Mouse (Mus musculus): ENCODE results near the gene Parn. TPM values are rescaled to one million over a fixed set of nuclear protein-coding genes. Genes with fewer than 3 reads are reported as not detected.

The Parn gene
- polyA plus RNA-seq, 1 experiment: 15.1 TPM

- peak; percentile 14 for DNase-seq
- no peaks in the 10 kb centered on the region for H3K27me3 ChIP-seq (replicated peaks; ENCODE audit: control insufficient read depth, insufficient read depth, low read length)
- 81% methylated on average over 9 of the region's 9 CpGs for WGBS
- no peak overlapping the region for H3K4me3 ChIP-seq (ENCODE audit: insufficient read depth, low read depth, low read length)
- H3K36me3 ChIP-seq (ENCODE audit: control insufficient read depth, insufficient read depth, low read length): no peaks in the 10 kb centered on the region; the same call in none of the 2 replicates
- no peaks in the 10 kb centered on the region for H3K4me1 ChIP-seq (ENCODE audit: control insufficient read depth, insufficient read depth, low read length)
- TF ChIP-seq POLR2A (IDR thresholded peaks at IDR 0.05; ENCODE audit: low read depth, low read length) (no peak), CTCF (conservative IDR thresholded peaks at IDR 0.05; ENCODE audit: insufficient read depth, insufficient read length, low read depth, low read length) (no peak)
- no peak overlapping the region for H3K27ac ChIP-seq (ENCODE audit: insufficient read depth, low read depth, low read length)
These were observed 111.0 kb downstream of the Parn start for GRCm38 (mm10) chr16:13556954-13557470.

GRCm38 (mm10) chr16:13556446-13556845, 111.5 kb downstream of the Parn start:
- Histone ChIP-seq H3K4me3 (ENCODE audit: insufficient read depth, low read depth, low read length) (no peak overlapping the region), H3K27ac (ENCODE audit: insufficient read depth, low read depth, low read length) (no peak overlapping the region), H3K36me3 (ENCODE audit: control insufficient read depth, insufficient read depth, low read length) (no peaks in the 10 kb centered on the region; the same call in none of the 2 replicates), H3K4me1 (ENCODE audit: control insufficient read depth, insufficient read depth, low read length) (no peaks in the 10 kb centered on the region), H3K27me3 (replicated peaks; ENCODE audit: control insufficient read depth, insufficient read depth, low read length) (no peaks in the 10 kb centered on the region)
- TF ChIP-seq POLR2A (IDR thresholded peaks at IDR 0.05; ENCODE audit: low read depth, low read length): no peak
- no peak for TF ChIP-seq CTCF (conservative IDR thresholded peaks at IDR 0.05; ENCODE audit: insufficient read depth, insufficient read length, low read depth, low read length)
- DNase-seq: no peak
- WGBS: 99% methylated on average over 7 of the region's 7 CpGs

GRCm38 (mm10) chr16:13550667-13551066, 117.3 kb downstream of the Parn start:
- H3K27ac ChIP-seq (ENCODE audit: insufficient read depth, low read depth, low read length): no peak overlapping the region
- TF ChIP-seq POLR2A (IDR thresholded peaks at IDR 0.05; ENCODE audit: low read depth, low read length) (no peak), CTCF (conservative IDR thresholded peaks at IDR 0.05; ENCODE audit: insufficient read depth, insufficient read length, low read depth, low read length) (no peak)
- H3K36me3 ChIP-seq (ENCODE audit: control insufficient read depth, insufficient read depth, low read length): peaks cover 7% of the 10 kb centered on the region
- no peaks in the 10 kb centered on the region for H3K4me1 ChIP-seq (ENCODE audit: control insufficient read depth, insufficient read depth, low read length)
- no peak overlapping the region for H3K4me3 ChIP-seq (ENCODE audit: insufficient read depth, low read depth, low read length)
- no peaks in the 10 kb centered on the region for H3K27me3 ChIP-seq (replicated peaks; ENCODE audit: control insufficient read depth, insufficient read depth, low read length)
- 96% methylated on average over 3 of the region's 3 CpGs for WGBS
- DNase-seq: no peak

- WGBS: 88% methylated on average over 2 of the region's 2 CpGs
- no peak overlapping the region for H3K4me3 ChIP-seq (ENCODE audit: insufficient read depth, low read depth, low read length)
- H3K4me1 ChIP-seq (ENCODE audit: control insufficient read depth, insufficient read depth, low read length): no peaks in the 10 kb centered on the region
- H3K27me3 ChIP-seq (replicated peaks; ENCODE audit: control insufficient read depth, insufficient read depth, low read length): no peaks in the 10 kb centered on the region
- H3K27ac ChIP-seq (ENCODE audit: insufficient read depth, low read depth, low read length): no peak overlapping the region
- no peak for DNase-seq
- TF ChIP-seq CTCF (conservative IDR thresholded peaks at IDR 0.05; ENCODE audit: insufficient read depth, insufficient read length, low read depth, low read length) (no peak), POLR2A (IDR thresholded peaks at IDR 0.05; ENCODE audit: low read depth, low read length) (no peak)
- H3K36me3 ChIP-seq (ENCODE audit: control insufficient read depth, insufficient read depth, low read length): peaks cover 8% of the 10 kb centered on the region
These were observed 118.0 kb downstream of the Parn start for GRCm38 (mm10) chr16:13549976-13550375.

- no peak for DNase-seq
- TF ChIP-seq CTCF (conservative IDR thresholded peaks at IDR 0.05; ENCODE audit: insufficient read depth, insufficient read length, low read depth, low read length) (no peak), POLR2A (IDR thresholded peaks at IDR 0.05; ENCODE audit: low read depth, low read length) (no peak)
- Histone ChIP-seq H3K27me3 (replicated peaks; ENCODE audit: control insufficient read depth, insufficient read depth, low read length) (no peaks in the 10 kb centered on the region), H3K27ac (ENCODE audit: insufficient read depth, low read depth, low read length) (no peak overlapping the region), H3K4me3 (ENCODE audit: insufficient read depth, low read depth, low read length) (no peak overlapping the region), H3K4me1 (ENCODE audit: control insufficient read depth, insufficient read depth, low read length) (peaks cover 6% of the 10 kb centered on the region; the same call in 1 of the 2 replicates), H3K36me3 (ENCODE audit: control insufficient read depth, insufficient read depth, low read length) (peaks cover 4% of the 10 kb centered on the region; the same call in 1 of the 2 replicates)
- WGBS: 92% methylated on average over 4 of the region's 4 CpGs
These were observed 126.2 kb downstream of the Parn start for GRCm38 (mm10) chr16:13541816-13542215.

- Histone ChIP-seq H3K4me1 (ENCODE audit: control insufficient read depth, insufficient read depth, low read length) (peaks cover 6% of the 10 kb centered on the region; the same call in 1 of the 2 replicates), H3K4me3 (ENCODE audit: insufficient read depth, low read depth, low read length) (no peak overlapping the region), H3K27ac (ENCODE audit: insufficient read depth, low read depth, low read length) (no peak overlapping the region), H3K36me3 (ENCODE audit: control insufficient read depth, insufficient read depth, low read length) (0 out of 2 replicates have a peak, but pooled peaks cover 2% of the 10 kb centered on the region), H3K27me3 (replicated peaks; ENCODE audit: control insufficient read depth, insufficient read depth, low read length) (no peaks in the 10 kb centered on the region)
- DNase-seq: no peak
- TF ChIP-seq POLR2A (IDR thresholded peaks at IDR 0.05; ENCODE audit: low read depth, low read length) (no peak), CTCF (conservative IDR thresholded peaks at IDR 0.05; ENCODE audit: insufficient read depth, insufficient read length, low read depth, low read length) (no peak)
- 85% methylated on average over 15 of the region's 15 CpGs for WGBS
These were observed 126.7 kb downstream of the Parn start for GRCm38 (mm10) chr16:13541121-13541747.

GRCm38 (mm10) chr16:13538933-13539648, 128.9 kb downstream of the Parn start:
- no peak overlapping the region for H3K4me3 ChIP-seq (ENCODE audit: insufficient read depth, low read depth, low read length)

More at GRCm38 (mm10) chr16:13538933-13539648, 128.9 kb downstream of the Parn start:
- Histone ChIP-seq H3K27ac (ENCODE audit: insufficient read depth, low read depth, low read length) (no peak overlapping the region), H3K4me1 (ENCODE audit: control insufficient read depth, insufficient read depth, low read length) (peaks cover 6% of the 10 kb centered on the region; the same call in 1 of the 2 replicates), H3K36me3 (ENCODE audit: control insufficient read depth, insufficient read depth, low read length) (no peaks in the 10 kb centered on the region), H3K27me3 (replicated peaks; ENCODE audit: control insufficient read depth, insufficient read depth, low read length) (no peaks in the 10 kb centered on the region)
- TF ChIP-seq POLR2A (IDR thresholded peaks at IDR 0.05; ENCODE audit: low read depth, low read length): no peak
- TF ChIP-seq CTCF (conservative IDR thresholded peaks at IDR 0.05; ENCODE audit: insufficient read depth, insufficient read length, low read depth, low read length): no peak
- whole genome bisulfite sequencing: 75% methylated on average over 9 of the region's 9 CpGs
- no peak for DNase-seq
